ENCODE assay signal across 17 mouse cellular contexts in genomic region chr10:115096191-115096590, GRCm38 (mm10).
DNase-seq lines count a peak whose midpoint lies in the region; ATAC-seq lines count a peak whose summit lies in the region.
"Had no signal": no experiment of that assay in that cellular context is flagged by ENCODE, and none has a peak within 500 bp of the region (broad histone marks: within the 10 kb centered on the region; RNA-seq: fewer than 3 reads in every experiment).

No protein-coding gene starts in this region.

- intact Hi-C loops in left cerebral cortex, postnatal 4 days (cut with DNase I) = loop anchor here (10.0 kb wide), 1 partner anchor 291 kb away; the partner anchor contains the start of gene Trhde

- ATAC-seq in cerebellum, adult (ENCODE audit: insufficient number of reproducible peaks, low FRiP score, low TSS enrichment) = no peak
- ATAC-seq: activated CD4-positive, CD25-positive, alpha-beta regulatory T cell, adult 4 months; CD4-positive, CD25-positive, alpha-beta regulatory T cell, adult 4 months; forebrain, embryonic 15.5 days; forebrain, postnatal 0 days; Patski had no signal

- DNase-seq in cerebellum, adult 18-20 months = peak; percentile 14 to 26
- DNase-seq in cerebellum, adult 9-11 months = no peak
- peak; percentile 27 for DNase-seq in cerebellum, adult 9-10 months
- no peak for DNase-seq in cerebellum, adult 11 months
- peak; percentile 25 to 41 for DNase-seq in cerebellum, postnatal 14 days
- peak; percentile 31 for DNase-seq in left cerebral cortex, postnatal 4 days
- DNase-seq in left cerebral cortex, adult 18-20 months (ENCODE audit: low spot score in 2 of 2) = no peak
- DNase-seq: adrenal gland, adult 8-10 months; adrenal gland, postnatal 14 days; adrenal gland, postnatal 36 days; B cell, adult 2 months; forebrain, postnatal 0 days had no signal

Comparison
In these comparisons a context has a peak if more than half of its experiments do, and no peak if none do; other contexts are left out.
1. DNase-seq: peak in cerebellum, adult 18-20 months (2 of 2), cerebellum, adult 9-10 months (single experiment), cerebellum, postnatal 14 days (2 of 2) and left cerebral cortex, postnatal 4 days (single experiment); none in cerebellum, adult 9-11 months (single experiment), cerebellum, adult 11 months (single experiment) and left cerebral cortex, adult 18-20 months (0 of 2).